Mouse (Mus musculus) olfactory bulb, adult 2 months (tissue): ENCODE results near the gene Crtac1.

Source experiments
- CTCF ChIP-seq: fragments of 200-500 bp; IDR thresholded peaks from 2 replicates; pipeline ENCODE4 v1.5.1; 2012; ENCODE audit warnings: low read depth, mild to moderate bottlenecking, low read length, moderate library complexity; ENCODE audit not compliant: insufficient read depth
- POLR2A ChIP-seq: fragments of 200-500 bp; IDR thresholded peaks from 2 replicates; pipeline ENCODE4 v1.6.1; 2012; ENCODE audit warnings: mild to moderate bottlenecking, low read depth, low read length, moderate library complexity; ENCODE audit not compliant: insufficient read depth

DNA sequence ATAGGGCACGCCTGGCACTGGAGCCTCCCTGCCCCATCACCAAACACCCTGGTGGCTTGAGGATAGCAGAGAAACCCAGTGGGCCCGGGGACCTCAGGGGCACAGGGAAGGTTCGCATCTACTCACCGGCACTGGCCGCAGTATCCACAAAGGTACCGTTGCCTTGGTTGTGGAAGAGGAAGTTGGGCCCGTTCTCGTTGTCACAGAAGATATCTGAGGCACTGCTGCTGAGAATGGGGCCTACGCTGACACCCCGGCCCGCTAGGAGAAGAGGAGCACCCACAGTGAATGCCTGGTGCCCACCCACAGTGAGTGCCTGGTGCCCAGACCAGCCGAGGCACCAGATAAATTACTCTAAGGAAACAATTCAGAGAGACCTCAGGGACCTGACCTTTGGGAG, 122.7 kb downstream of the Crtac1 start:
- TF ChIP-seq CTCF = no peak
- no peak for TF ChIP-seq POLR2A
